7 mouse cellular contexts compared by ENCODE assay signal in the genomic region with DNA sequence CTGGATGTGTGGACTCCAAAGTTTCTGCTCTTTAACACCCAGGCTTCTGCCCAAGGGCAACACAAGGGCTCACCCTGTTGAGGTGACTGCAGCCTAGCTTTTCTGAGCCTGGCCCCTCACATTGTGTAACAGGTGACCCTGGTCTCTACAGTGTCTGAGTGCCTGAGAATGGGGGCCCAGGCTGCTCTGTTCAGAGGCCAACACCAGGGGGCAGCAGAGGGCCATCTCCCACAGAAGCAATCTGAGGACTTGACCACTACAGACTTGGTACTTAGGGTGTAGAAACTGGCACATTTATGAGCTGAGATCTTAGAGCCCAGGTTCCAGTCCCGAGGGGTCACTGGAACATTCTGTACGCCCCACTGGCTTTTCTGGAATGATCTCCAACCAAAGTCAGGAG. TPM values are rescaled to one million over a fixed set of nuclear protein-coding genes. Genes with fewer than 3 reads are reported as not detected.
DNase-seq lines count a peak whose midpoint lies in the region; ATAC-seq and TF ChIP-seq lines count a peak whose summit lies in the region.

No protein-coding gene starts in this region.

- TF ChIP-seq CTCF in cortical plate, adult 2 months (IDR thresholded peaks at IDR 0.05; ENCODE audit: extremely low read depth, insufficient read depth, low read length) = peak; percentile 80

- no peak overlapping the region for H3K4me3 ChIP-seq in cortical plate, adult 2 months (ENCODE audit: insufficient read depth, low read length)
- H3K4me3 ChIP-seq in limb, embryonic 10.5 days = no peak overlapping the region
- no peak overlapping the region for H3K4me3 ChIP-seq in midbrain, embryonic 15.5 days

- H3K9me3 ChIP-seq in limb, embryonic 10.5 days (replicated peaks) = no peaks in the 10 kb centered on the region
- no peaks in the 10 kb centered on the region for H3K9me3 ChIP-seq in midbrain, embryonic 15.5 days

- H3K27me3 ChIP-seq in limb, embryonic 10.5 days (ENCODE audit: low read depth, poor library complexity, severe bottlenecking) = peaks cover 15% of the 10 kb centered on the region; the same call in 1 of the 2 replicates
- peaks cover 7% of the 10 kb centered on the region; the same call in 1 of the 2 replicates for H3K27me3 ChIP-seq in midbrain, embryonic 15.5 days (replicated peaks)

- TF ChIP-seq POLR2A in cortical plate, adult 2 months (IDR thresholded peaks at IDR 0.05; ENCODE audit: extremely low read depth, insufficient read depth, low read length) = no peak

- H3K27ac ChIP-seq in cortical plate, adult 2 months (ENCODE audit: insufficient read depth, low read length) = no peak overlapping the region
- H3K27ac ChIP-seq in limb, embryonic 10.5 days = no peak overlapping the region
- no peak overlapping the region for H3K27ac ChIP-seq in midbrain, embryonic 15.5 days

- 15% methylated on average over 2 of the region's 2 CpGs for WGBS in limb, embryonic 10.5 days
- 11% methylated on average over 2 of the region's 2 CpGs for WGBS in midbrain, embryonic 15.5 days

- H3K4me2 ChIP-seq in midbrain, embryonic 15.5 days = no peak overlapping the region

- peak; percentile 81 to 82 for DNase-seq in adrenal gland, adult 18-20 months (ENCODE audit: low spot score in 2 of 2)
- DNase-seq in gastrocnemius, postnatal 36 days = peak; percentile 64 to 73
- DNase-seq in kidney, adult 11 months = peak; percentile 68
- peak; percentile 92 for DNase-seq in limb, embryonic 10.5 days (ENCODE audit: low spot score)
- peak; percentile 68 to 83 for DNase-seq in spleen, postnatal 10 days (ENCODE audit: low spot score in 2 of 2)

- no peak overlapping the region for H3K9ac ChIP-seq in midbrain, embryonic 15.5 days

- peaks cover 2% of the 10 kb centered on the region for H3K4me1 ChIP-seq in cortical plate, adult 2 months (ENCODE audit: control insufficient read depth, insufficient read depth, low read length)
- peaks cover 32% of the 10 kb centered on the region for H3K4me1 ChIP-seq in limb, embryonic 10.5 days
- H3K4me1 ChIP-seq in midbrain, embryonic 15.5 days = peaks cover 16% of the 10 kb centered on the region

- H3K36me3 ChIP-seq in limb, embryonic 10.5 days = no peaks in the 10 kb centered on the region
- no peaks in the 10 kb centered on the region for H3K36me3 ChIP-seq in midbrain, embryonic 15.5 days (replicated peaks)

- intact Hi-C loops in gastrocnemius, postnatal 36 days (cut with DNase I) = no loop called here

- ATAC-seq in midbrain, embryonic 15.5 days (replicated peaks) = peak; percentile 61

RNA-seq across cellular contexts. Expression of gene Bfsp2, which starts 10.2 kb away (rescaled TPM):
- not detected for total RNA-seq in adrenal gland, adult 18-20 months (2021)
- polyA plus RNA-seq in cortical plate, adult 2 months (2012; rRNA removed) = 6.5 and 8.3 TPM in 2 replicates
- total RNA-seq in gastrocnemius, postnatal 36 days (2021) = under 1 TPM; 0.35 to 0.71 TPM
- polyA plus RNA-seq in limb, embryonic 10.5 days (2016; fragmentation: Nextera tagmentation; extraction: Ambion mirVana) = 0.23 and 1.0 TPM in 2 replicates
- polyA plus RNA-seq in midbrain, embryonic 15.5 days (2015; fragmentation: Nextera tagmentation; extraction: Ambion mirVana) = 1.9 and 2.3 TPM in 2 replicates
